Mouse (Mus musculus) neural tube, embryonic 14.5 days (tissue): Measurements from ENCODE around the gene Fndc3b. TPM values are rescaled to one million over a fixed set of nuclear protein-coding genes. Genes with fewer than 3 reads are reported as not detected.

Experiments
- ATAC-seq: fragments of 200-750 bp; cut with Nextera tagmentation; 2 replicates; pipeline ENCODE4 v1.8.0; 2017; ENCODE audit warnings: low read depth, mild to moderate bottlenecking, moderate TSS enrichment, moderate library complexity
- H3K27ac ChIP-seq: fragments of 300-500 bp; sonication (generic); 2 replicates; pipeline ENCODE4 v1.5.1; 2014; ENCODE audit warnings: low read depth, mild to moderate bottlenecking, control low read depth, low read length, moderate library complexity, mixed read lengths
- H3K27me3 ChIP-seq: fragments of 300-500 bp; sonication (generic); 2 replicates; pipeline ENCODE4 v1.6.1; 2014; ENCODE audit warnings: low read length; ENCODE audit not compliant: control insufficient read depth, insufficient read depth
- H3K36me3 ChIP-seq: fragments of 300-500 bp; sonication (generic); 2 replicates; pipeline ENCODE4 v1.6.1; 2014; ENCODE audit warnings: low read length, mixed read lengths; ENCODE audit not compliant: control insufficient read depth, insufficient read depth
- H3K4me1 ChIP-seq: fragments of 300-500 bp; sonication (generic); 2 replicates; pipeline ENCODE4 v1.6.1; 2014; ENCODE audit warnings: low read length; ENCODE audit not compliant: control insufficient read depth, insufficient read depth
- H3K4me2 ChIP-seq: fragments of 300-500 bp; sonication (generic); 2 replicates; pipeline ENCODE4 v1.6.1; 2014; ENCODE audit warnings: mild to moderate bottlenecking, low read depth, low read length, control low read depth
- H3K4me3 ChIP-seq: fragments of 300-500 bp; sonication (generic); 2 replicates; pipeline ENCODE4 v1.5.1; 2014; ENCODE audit warnings: low read depth, low read length, control low read depth, mixed read lengths
- H3K9ac ChIP-seq: fragments of 300-500 bp; sonication (generic); replicated peaks from 2 replicates; pipeline ENCODE4 v1.6.1; 2014; ENCODE audit warnings: low read depth, mild to moderate bottlenecking, control low read depth, low read length, mixed read lengths
- H3K9me3 ChIP-seq: fragments of 300-500 bp; sonication (generic); 2 replicates; pipeline ENCODE4 v1.6.1; 2016; ENCODE audit warnings: low read length; ENCODE audit not compliant: control insufficient read depth
- WGBS: fragments of 180-500 bp; shearing (Covaris S2); extraction: QIAGEN DNeasy Blood & Tissue Kit; methylation state at CpG from one replicate; pipeline ENCODE4 v1.1.7; 2014; 5-methylcytosine and 5-hydroxymethylcytosine counted together
- polyA plus RNA-seq: library from polyadenylated mRNA; unstranded; fragments of >200 nt; fragmentation: Nextera tagmentation; extraction: Ambion mirVana; gene quantifications from 2 replicates; pipeline ENCODE4 v1.2.1, GENCODE M21; 2014

The Fndc3b gene
- polyA plus RNA-seq, 1 experiment from 2014 or later, result 8.8 TPM

DNA sequence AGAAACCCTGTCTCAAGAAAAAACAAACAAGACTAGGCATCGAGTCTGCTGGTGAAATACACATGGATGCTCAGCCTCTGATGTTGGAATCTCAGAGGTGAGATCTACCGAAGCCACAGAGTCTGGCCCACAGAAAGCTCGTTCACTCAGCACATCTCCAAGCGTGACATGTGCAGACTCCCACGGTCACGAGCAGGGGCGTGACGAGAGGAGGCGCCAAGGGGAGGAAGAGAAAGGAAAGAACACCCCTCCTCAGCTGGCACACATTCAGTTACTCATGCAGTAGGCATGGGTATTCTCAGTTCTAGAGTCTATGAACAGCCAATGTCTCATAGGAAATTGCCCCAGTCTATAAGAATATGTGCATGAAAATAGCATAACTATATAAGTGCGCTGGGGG is 199.3 kb downstream of the Fndc3b start:
- no peak for ATAC-seq
- 76% methylated on average over 10 of the region's 10 CpGs for WGBS

DNA sequence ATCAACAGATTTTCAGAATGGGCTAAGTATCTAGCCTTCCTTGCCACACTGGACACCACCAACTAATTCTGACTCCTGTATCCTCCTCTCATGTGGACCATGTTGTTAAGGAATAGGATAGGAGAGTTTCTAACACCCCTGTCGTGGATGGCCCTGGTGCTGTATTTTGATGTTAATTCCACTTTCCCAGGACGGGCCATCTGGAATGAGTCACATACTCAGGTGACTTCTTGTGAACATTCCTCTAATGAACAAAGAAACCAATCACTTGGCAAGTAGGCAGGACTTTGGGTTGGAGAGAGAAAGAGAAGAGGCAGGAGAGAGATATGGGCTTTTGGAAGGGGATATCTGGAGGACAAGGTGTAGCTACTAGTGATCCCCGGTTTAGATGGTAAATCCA is 204.2 kb downstream of the Fndc3b start:
- no peaks in the 10 kb centered on the region for H3K36me3 ChIP-seq
- H3K4me1 ChIP-seq, result no peaks in the 10 kb centered on the region
- H3K4me2 ChIP-seq, result no peak overlapping the region
- WGBS, result 90% methylated on average over 3 of the region's 3 CpGs
- no peak for ATAC-seq
- H3K27me3 ChIP-seq, result no peaks in the 10 kb centered on the region
- no peak overlapping the region for H3K27ac ChIP-seq
- H3K9ac ChIP-seq, result no peak overlapping the region
- no peaks in the 10 kb centered on the region for H3K9me3 ChIP-seq
- no peak overlapping the region for H3K4me3 ChIP-seq

More for the DNA sequence above, 199.3 kb downstream of the Fndc3b start:
- Histone ChIP-seq H3K9me3 (no peaks in the 10 kb centered on the region), H3K4me2 (no peak overlapping the region), H3K27me3 (no peaks in the 10 kb centered on the region), H3K4me1 (no peaks in the 10 kb centered on the region), H3K36me3 (no peaks in the 10 kb centered on the region), H3K4me3 (no peak overlapping the region), H3K27ac (no peak overlapping the region), H3K9ac (no peak overlapping the region)

- Histone ChIP-seq H3K4me2 (no peak overlapping the region), H3K27ac (no peak overlapping the region), H3K4me1 (no peaks in the 10 kb centered on the region), H3K9ac (no peak overlapping the region), H3K27me3 (no peaks in the 10 kb centered on the region), H3K9me3 (no peaks in the 10 kb centered on the region), H3K4me3 (no peak overlapping the region), H3K36me3 (no peaks in the 10 kb centered on the region)
- ATAC-seq, result no peak
- 77% methylated on average over 3 of the region's 3 CpGs for WGBS
These were observed 205.5 kb downstream of the Fndc3b start for GRCm38 (mm10) chr3:27505582-27505981.

DNA sequence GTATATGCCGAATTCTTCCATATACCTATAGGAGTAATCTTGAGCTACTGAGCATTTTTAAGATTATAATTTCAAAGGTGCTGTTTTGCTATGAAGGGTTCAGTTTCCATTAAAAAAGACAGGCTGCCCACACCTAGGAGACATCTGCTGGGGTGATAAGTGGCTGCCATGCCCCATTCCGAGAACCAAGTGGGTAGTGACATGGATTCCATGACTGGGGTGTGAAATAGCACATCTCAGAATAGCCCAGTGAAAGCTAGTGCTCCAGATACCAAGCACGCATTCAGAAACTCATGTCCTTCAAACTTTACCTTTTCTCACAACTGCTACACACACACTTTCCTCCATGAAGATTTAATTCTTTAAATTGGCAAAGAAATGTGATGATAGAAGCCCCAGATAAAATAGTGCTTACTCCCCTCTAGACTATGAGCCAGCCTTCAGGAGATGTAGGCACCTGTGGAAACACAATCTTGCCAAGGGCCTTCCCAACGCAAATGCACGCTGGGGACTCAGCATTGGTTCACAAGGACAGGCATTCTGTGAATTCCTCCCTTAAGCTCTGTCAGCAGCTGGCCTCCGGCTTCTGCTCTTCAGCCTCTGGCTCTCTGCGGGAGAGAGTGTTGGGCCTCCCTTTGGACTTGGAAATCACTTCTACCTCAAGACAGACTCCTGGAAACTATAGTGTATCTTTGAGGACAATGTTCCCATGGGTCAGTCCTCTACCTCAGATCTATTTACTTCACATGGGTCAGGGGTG is 207.6 kb downstream of the Fndc3b start:
- Histone ChIP-seq H3K4me3 (no peak overlapping the region), H3K4me2 (no peak overlapping the region), H3K27ac (no peak overlapping the region), H3K36me3 (no peaks in the 10 kb centered on the region), H3K27me3 (no peaks in the 10 kb centered on the region), H3K4me1 (no peaks in the 10 kb centered on the region), H3K9me3 (no peaks in the 10 kb centered on the region), H3K9ac (no peak overlapping the region)
- ATAC-seq, result no peak
- 92% methylated on average over 7 of the region's 7 CpGs for WGBS

GRCm38 (mm10) chr3:27495296-27496073 is 215.6 kb downstream of the Fndc3b start:
- H3K4me1 ChIP-seq, result no peaks in the 10 kb centered on the region
- no peaks in the 10 kb centered on the region for H3K36me3 ChIP-seq
- no peaks in the 10 kb centered on the region for H3K27me3 ChIP-seq
- ATAC-seq, result no peak
- H3K4me3 ChIP-seq, result no peak overlapping the region
- no peak overlapping the region for H3K27ac ChIP-seq
- H3K9me3 ChIP-seq, result no peaks in the 10 kb centered on the region
- no peak overlapping the region for H3K9ac ChIP-seq
- WGBS, result 56% methylated on average over 14 of the region's 14 CpGs
- H3K4me2 ChIP-seq, result no peak overlapping the region

GRCm38 (mm10) chr3:27494698-27495097 is 216.4 kb downstream of the Fndc3b start:
- no peaks in the 10 kb centered on the region for H3K9me3 ChIP-seq
- H3K4me3 ChIP-seq, result no peak overlapping the region
- no peak for ATAC-seq
- H3K27me3 ChIP-seq, result no peaks in the 10 kb centered on the region
- no peak overlapping the region for H3K4me2 ChIP-seq
- 87% methylated on average over 6 of the region's 6 CpGs for WGBS
- H3K9ac ChIP-seq, result no peak overlapping the region
- H3K4me1 ChIP-seq, result no peaks in the 10 kb centered on the region
- H3K27ac ChIP-seq, result no peak overlapping the region
- no peaks in the 10 kb centered on the region for H3K36me3 ChIP-seq

DNA sequence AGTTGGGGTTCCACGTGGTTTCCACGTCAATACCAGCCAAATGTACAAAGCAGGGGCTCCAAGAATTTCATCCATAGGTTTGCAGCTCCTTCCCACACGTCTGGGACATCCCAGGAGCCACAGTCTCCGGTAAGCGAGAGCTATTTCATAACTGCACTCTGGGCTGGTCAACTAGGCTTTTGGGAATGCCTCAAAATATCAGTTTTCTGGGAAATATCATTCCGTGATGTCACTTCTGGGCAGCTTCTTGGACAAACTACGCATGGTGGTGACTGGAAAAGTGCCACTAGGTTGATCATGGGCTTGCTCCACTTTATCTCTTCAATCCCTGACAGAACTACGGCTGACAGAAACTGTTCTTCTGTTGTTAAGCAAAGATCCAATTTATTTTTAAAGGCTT is 217.0 kb downstream of the Fndc3b start:
- no peak for ATAC-seq
- WGBS, result 91% methylated on average over 8 of the region's 8 CpGs
- Histone ChIP-seq H3K4me1 (no peaks in the 10 kb centered on the region), H3K9me3 (no peaks in the 10 kb centered on the region), H3K4me2 (no peak overlapping the region), H3K4me3 (no peak overlapping the region), H3K9ac (no peak overlapping the region), H3K27me3 (no peaks in the 10 kb centered on the region), H3K36me3 (no peaks in the 10 kb centered on the region), H3K27ac (no peak overlapping the region)

GRCm38 (mm10) chr3:27491821-27492220 is 219.3 kb downstream of the Fndc3b start:
- Histone ChIP-seq H3K4me3 (no peak overlapping the region), H3K27me3 (no peaks in the 10 kb centered on the region), H3K4me1 (no peaks in the 10 kb centered on the region), H3K9ac (no peak overlapping the region), H3K4me2 (no peak overlapping the region), H3K9me3 (no peaks in the 10 kb centered on the region), H3K36me3 (no peaks in the 10 kb centered on the region), H3K27ac (no peak overlapping the region)
- WGBS, result 69% methylated on average over 6 of the region's 6 CpGs
- no peak for ATAC-seq

DNA sequence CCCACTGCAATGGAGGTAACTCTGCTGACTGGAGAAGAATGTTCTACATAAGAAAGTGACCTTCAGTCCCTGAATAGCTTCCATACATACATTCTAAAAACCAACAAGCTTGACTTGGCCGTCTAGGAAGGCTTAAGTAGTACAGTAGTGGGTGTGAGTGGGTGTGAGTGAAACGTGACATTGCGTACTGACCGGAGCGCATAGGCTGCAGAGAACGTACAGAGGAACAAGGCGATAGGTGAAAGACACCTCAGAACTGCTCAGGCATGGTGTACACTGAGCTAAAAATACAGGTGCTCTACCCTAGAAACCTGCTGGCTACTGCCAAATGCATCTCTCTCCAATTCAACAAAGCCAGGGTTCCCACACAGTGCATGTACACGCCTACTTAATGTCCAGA is 219.7 kb downstream of the Fndc3b start:
- no peak for ATAC-seq
- H3K36me3 ChIP-seq, result no peaks in the 10 kb centered on the region
- H3K4me2 ChIP-seq, result no peak overlapping the region
- no peaks in the 10 kb centered on the region for H3K4me1 ChIP-seq
- 88% methylated on average over 8 of the region's 8 CpGs for WGBS
- no peaks in the 10 kb centered on the region for H3K9me3 ChIP-seq
- H3K4me3 ChIP-seq, result no peak overlapping the region
- no peaks in the 10 kb centered on the region for H3K27me3 ChIP-seq
- H3K9ac ChIP-seq, result no peak overlapping the region
- H3K27ac ChIP-seq, result no peak overlapping the region
